Mouse (Mus musculus): Measurements from ENCODE around the gene Ctnnal1. TPM values are rescaled to one million over a fixed set of nuclear protein-coding genes. Genes with fewer than 3 reads are reported as not detected.

Ctnnal1 gene
- total RNA-seq (2012; rRNA removed) (3.3 and 4.0 TPM in 2 replicates), total RNA-seq (2014; rRNA removed) (5.2 and 5.3 TPM in 2 replicates), polyA plus RNA-seq (2012; ENCODE audit: insufficient read length, low read depth) (4.2 and 4.9 TPM in 2 replicates)

- no peak for TF ChIP-seq ZNF384 (IDR thresholded peaks at IDR 0.05; ENCODE audit: low read depth, low read length)
- no peak for TF ChIP-seq MAFK (IDR thresholded peaks at IDR 0.05; ENCODE audit: insufficient replicate concordance, low read length)
- TF ChIP-seq HCFC1 (IDR thresholded peaks at IDR 0.05; ENCODE audit: low read depth, low read length): no peak
- no peak for TF ChIP-seq PAX5 (IDR thresholded peaks at IDR 0.05; ENCODE audit: low read length)
- 0 out of 2 replicates have a peak, but pooled peaks have one; percentile 25 for TF ChIP-seq NELFE (IDR thresholded peaks at IDR 0.05; ENCODE audit: low read depth, low read length)
- 0 out of 2 replicates have a peak, but pooled peaks have one; percentile 7 for TF ChIP-seq IRF4 (IDR thresholded peaks at IDR 0.05; ENCODE audit: low read depth, low read length)
- TF ChIP-seq MAZ (IDR thresholded peaks at IDR 0.05; ENCODE audit: low read depth, low read length): no peak
- no peak for TF ChIP-seq EP300 (IDR thresholded peaks at IDR 0.05; ENCODE audit: low read length)
- no peak for TF ChIP-seq CHD1 (IDR thresholded peaks at IDR 0.05; ENCODE audit: low read depth, low read length)
- TF ChIP-seq USF1 (IDR thresholded peaks at IDR 0.05; ENCODE audit: low read depth, low read length): no peak
- TF ChIP-seq TCF12 (IDR thresholded peaks at IDR 0.05; ENCODE audit: low read depth, low read length): peak; percentile 27; the same call in 1 of the 2 replicates
- TF ChIP-seq ZMIZ1 (IDR thresholded peaks at IDR 0.05; ENCODE audit: low read depth, low read length): peak; percentile 36; the same call in 1 of the 2 replicates
- TF ChIP-seq MXI1 (IDR thresholded peaks at IDR 0.05; ENCODE audit: low read depth, low read length): no peak; the same call in 1 of the 2 replicates
- no peak for TF ChIP-seq SMC3 (IDR thresholded peaks at IDR 0.05; ENCODE audit: low read depth, low read length)
- TF ChIP-seq POLR2A (IDR thresholded peaks at IDR 0.05; ENCODE audit: low read depth, low read length): peak; percentile 69
- Histone ChIP-seq H3K9me3 (replicated peaks; ENCODE audit: low read length) (no peaks in the 10 kb centered on the region), H3K27ac (ENCODE audit: insufficient read depth, low read depth) (no peak within 1 kb of the TSS), H3K4me3 (replicated peaks in 1 of 3; ENCODE audit: low read depth in 2 of 3, low read length in 2 of 3, poor library complexity in 1 of 3) (peak within 1 kb of the TSS; percentile 49 to 90 (median 68)), H3K36me3 (replicated peaks in 1 of 2; ENCODE audit: control insufficient read depth in 1 of 2, insufficient read depth in 1 of 2, low read length in 1 of 2) (peaks cover 0 to 9% of the 10 kb centered on the region in 2 experiments), H3K4me1 (ENCODE audit: control insufficient read depth in 1 of 2, insufficient read depth in 2 of 2) (peaks cover 3 to 10% of the 10 kb centered on the region in 2 experiments), H3K79me2 (replicated peaks; ENCODE audit: control insufficient read depth, extremely low read depth, insufficient read depth, poor library complexity, severe bottlenecking) (no peaks in the 10 kb centered on the region), H3K9ac (ENCODE audit: insufficient read depth, low read depth) (peak within 1 kb of the TSS; percentile 68), H3K4me2 (ENCODE audit: insufficient read depth, low read depth, poor library complexity, severe bottlenecking) (peak within 1 kb of the TSS; percentile 85), H3K27me3 (replicated peaks) (no peaks in the 10 kb centered on the region)
- in situ Hi-C loops (cut with MboI; ENCODE audit: low pct_ligation_motif_present, low pct_unique_long_range_greater_than_20kb, low sequenced_read_pairs): no loop called here
- dilution Hi-C loops (cut with MboI; ENCODE audit: extremely low pct_ligation_motif_present, extremely low pct_unique_long_range_greater_than_20kb, low sequenced_read_pairs): no loop called here
- DNase-seq (ENCODE audit: extremely low read depth): peak; percentile 92
Measured at GRCm38 (mm10) chr4:56865003-56865511, at the start of gene Ctnnal1. TSS of gene Ctnnal1 (minus strand) at chr4:56865188.

- DNase-seq (ENCODE audit: extremely low read depth): no peak
- dilution Hi-C loops (cut with MboI; ENCODE audit: extremely low pct_ligation_motif_present, extremely low pct_unique_long_range_greater_than_20kb, low sequenced_read_pairs): no loop called here
- Histone ChIP-seq H3K27me3 (replicated peaks) (no peaks in the 10 kb centered on the region), H3K9me3 (replicated peaks; ENCODE audit: low read length) (no peaks in the 10 kb centered on the region), H3K4me3 (replicated peaks in 1 of 3; ENCODE audit: low read depth in 2 of 3, low read length in 2 of 3, poor library complexity in 1 of 3) (no peak overlapping the region), H3K27ac (ENCODE audit: insufficient read depth, low read depth) (no peak overlapping the region), H3K9ac (ENCODE audit: insufficient read depth, low read depth) (no peak overlapping the region), H3K79me2 (replicated peaks; ENCODE audit: control insufficient read depth, extremely low read depth, insufficient read depth, poor library complexity, severe bottlenecking) (no peaks in the 10 kb centered on the region), H3K4me1 (ENCODE audit: control insufficient read depth in 1 of 2, insufficient read depth in 2 of 2) (peaks cover 6 to 40% of the 10 kb centered on the region in 2 experiments; a peak in 3 of 4 replicates), H3K4me2 (ENCODE audit: insufficient read depth, low read depth, poor library complexity, severe bottlenecking) (no peak overlapping the region), H3K36me3 (replicated peaks in 1 of 2; ENCODE audit: control insufficient read depth in 1 of 2, insufficient read depth in 1 of 2, low read length in 1 of 2) (peaks cover 39 to 80% of the 10 kb centered on the region in 2 experiments)
- in situ Hi-C loops (cut with MboI; ENCODE audit: low pct_ligation_motif_present, low pct_unique_long_range_greater_than_20kb, low sequenced_read_pairs): no loop called here
- no peak for TF ChIP-seq ZKSCAN1 (IDR thresholded peaks at IDR 0.05; ENCODE audit: borderline replicate concordance, low read depth, low read length)
- TF ChIP-seq USF2 (conservative IDR thresholded peaks at IDR 0.05; ENCODE audit: low read depth, low read length): no peak
- TF ChIP-seq SMC3 (IDR thresholded peaks at IDR 0.05; ENCODE audit: low read depth, low read length): no peak
- no peak for TF ChIP-seq MEF2A (IDR thresholded peaks at IDR 0.05; ENCODE audit: borderline replicate concordance, low read depth, low read length)
- TF ChIP-seq IRF4 (IDR thresholded peaks at IDR 0.05; ENCODE audit: low read depth, low read length): no peak
- no peak for TF ChIP-seq KAT2A (IDR thresholded peaks at IDR 0.05; ENCODE audit: insufficient replicate concordance, low read length)
- no peak for TF ChIP-seq UBTF (IDR thresholded peaks at IDR 0.05; ENCODE audit: low read depth, low read length)
- TF ChIP-seq CHD2 (IDR thresholded peaks at IDR 0.05; ENCODE audit: low read length): no peak
- TF ChIP-seq POLR2A (IDR thresholded peaks at IDR 0.05; ENCODE audit: low read depth, low read length): no peak
Measured at GRCm38 (mm10) chr4:56914761-56915160, 49.8 kb upstream of the Ctnnal1 start.
